Comparison of ENCODE assay signal across 8 mouse cellular contexts in the genomic region with DNA sequence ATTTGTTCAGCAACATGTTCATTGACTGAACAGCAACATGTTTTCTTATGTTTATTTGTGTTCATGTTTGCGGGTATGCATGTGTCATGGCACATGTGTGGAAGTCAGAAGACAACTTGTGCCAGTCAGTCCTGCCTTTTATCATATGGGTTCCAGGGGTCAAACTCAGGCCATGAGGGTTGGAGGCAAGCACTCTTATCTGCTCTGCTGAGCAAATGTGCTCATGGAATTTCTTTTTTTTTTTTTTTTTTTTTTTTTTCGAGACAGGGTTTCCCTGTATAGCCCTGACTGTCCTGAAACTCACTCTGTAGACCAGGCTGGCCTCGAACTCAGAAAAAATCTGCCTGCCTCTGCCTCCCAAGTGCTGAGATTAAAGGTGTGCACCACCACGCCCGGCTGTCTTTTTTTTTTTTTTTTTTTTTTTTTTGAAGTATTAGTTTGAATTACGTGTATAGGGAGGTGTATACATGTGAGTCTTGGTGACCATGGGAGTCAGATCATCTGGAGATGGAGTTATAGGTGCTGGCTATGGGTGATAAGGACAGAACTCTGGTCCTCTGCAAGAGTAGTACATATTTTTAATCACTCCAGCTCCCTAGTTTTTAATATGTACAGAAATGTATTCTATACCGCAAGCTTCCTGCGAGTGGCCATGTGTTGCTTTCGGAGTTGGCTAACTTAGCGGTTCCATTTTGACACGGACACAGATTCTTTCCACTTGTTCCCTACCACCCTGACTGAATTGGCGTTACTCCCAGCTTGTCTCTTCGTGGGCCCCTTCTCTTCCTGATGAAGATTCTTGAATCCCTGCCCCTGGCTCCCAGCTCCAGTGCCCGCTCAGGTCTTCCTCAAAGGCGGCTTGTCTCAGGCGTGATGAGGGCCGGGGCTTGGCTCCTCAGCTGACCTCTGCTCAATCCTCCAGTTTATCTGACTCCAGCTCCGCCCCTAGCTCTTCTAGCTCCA. TPM values are rescaled to one million over a fixed set of nuclear protein-coding genes. Genes with fewer than 3 reads are reported as not detected.
DNase-seq lines count a peak whose midpoint lies in the region; ATAC-seq and TF ChIP-seq lines count a peak whose summit lies in the region.

No protein-coding gene starts in this region.

- H3K79me2 ChIP-seq in CH12.LX (replicated peaks; ENCODE audit: control insufficient read depth, extremely low read depth, insufficient read depth, poor library complexity, severe bottlenecking) = no peaks in the 10 kb centered on the region

- peak overlapping the region; percentile 51; the same call in 1 of the 2 replicates for H3K4me2 ChIP-seq in CH12.LX (ENCODE audit: insufficient read depth, low read depth, poor library complexity, severe bottlenecking)
- H3K4me2 ChIP-seq in limb, embryonic 13.5 days (replicated peaks) = peak overlapping the region; percentile 59; the same call in 1 of the 2 replicates

- in situ Hi-C loops in CH12.LX (cut with MboI; ENCODE audit: low pct_ligation_motif_present, low pct_unique_long_range_greater_than_20kb, low sequenced_read_pairs) = loop anchor here (5.0 kb wide), 1 partner anchor 41 kb away; no protein-coding TSS in a partner anchor

- peaks cover 9 to 15% of the 10 kb centered on the region in 2 experiments for H3K4me1 ChIP-seq in CH12.LX (ENCODE audit: control insufficient read depth in 1 of 2, insufficient read depth in 2 of 2)
- peaks cover 8% of the 10 kb centered on the region; the same call in 1 of the 2 replicates for H3K4me1 ChIP-seq in limb, embryonic 13.5 days

- H3K27ac ChIP-seq in CH12.LX (ENCODE audit: insufficient read depth, low read depth) = no peak overlapping the region; the same call in 1 of the 2 replicates
- H3K27ac ChIP-seq in limb, embryonic 13.5 days = no peak overlapping the region

- H3K9me3 ChIP-seq in CH12.LX (replicated peaks; ENCODE audit: low read length) = no peaks in the 10 kb centered on the region
- no peaks in the 10 kb centered on the region for H3K9me3 ChIP-seq in limb, embryonic 13.5 days

- TF ChIP-seq CTCF in CH12.LX (conservative IDR thresholded peaks at IDR 0.05 in 1 of 2, IDR thresholded peaks at IDR 0.05 in 1 of 2; ENCODE audit: low read depth in 2 of 2, low read length in 2 of 2) = no peak

- dilution Hi-C loops in CH12.LX (cut with MboI; ENCODE audit: extremely low pct_ligation_motif_present, extremely low pct_unique_long_range_greater_than_20kb, low sequenced_read_pairs) = no loop called here

- peak; percentile 94 for DNase-seq in heart, adult 11 months
- no peak for DNase-seq in heart, adult 8-10 months (ENCODE audit: low spot score)
- DNase-seq in CH12.LX (ENCODE audit: extremely low read depth) = no peak
- DNase-seq in spleen, postnatal 4 days (ENCODE audit: low spot score in 2 of 2) = no peak
- DNase-seq in spleen, postnatal 14 days (ENCODE audit: low spot score in 2 of 2) = no peak
- no peak for DNase-seq in cerebellum, postnatal 36 days

- ATAC-seq in granulocyte monocyte progenitor cell, adult 5-6 weeks (replicated peaks; ENCODE audit: poor library complexity, severe bottlenecking) = 0 out of 2 replicates have a peak, but pooled peaks have one; percentile 7
- ATAC-seq in limb, embryonic 13.5 days (ENCODE audit: low FRiP score, low read depth) = no peak

- no peak for TF ChIP-seq POLR2A in CH12.LX (IDR thresholded peaks at IDR 0.05; ENCODE audit: low read depth, low read length)

- no peak overlapping the region for H3K9ac ChIP-seq in CH12.LX (ENCODE audit: insufficient read depth, low read depth)
- H3K9ac ChIP-seq in limb, embryonic 13.5 days = no peak overlapping the region

- no peaks in the 10 kb centered on the region for H3K27me3 ChIP-seq in CH12.LX (replicated peaks)
- no peaks in the 10 kb centered on the region for H3K27me3 ChIP-seq in limb, embryonic 13.5 days

- H3K4me3 ChIP-seq in CH12.LX (replicated peaks in 1 of 3; ENCODE audit: low read depth in 2 of 3, low read length in 2 of 3, poor library complexity in 1 of 3) = no peak overlapping the region
- H3K4me3 ChIP-seq in limb, embryonic 13.5 days = no peak overlapping the region

- WGBS in limb, embryonic 13.5 days = 80% methylated on average over 18 of the region's 18 CpGs

- TF ChIP-seq EP300 in CH12.LX (IDR thresholded peaks at IDR 0.05; ENCODE audit: low read length) = no peak

- no peak for TF ChIP-seq RAD21 in CH12.LX (IDR thresholded peaks at IDR 0.05; ENCODE audit: low read depth, low read length)

- H3K36me3 ChIP-seq in CH12.LX (replicated peaks in 1 of 2; ENCODE audit: control insufficient read depth in 1 of 2, insufficient read depth in 1 of 2, low read length in 1 of 2) = no peaks in the 10 kb centered on the region
- no peaks in the 10 kb centered on the region for H3K36me3 ChIP-seq in limb, embryonic 13.5 days

TF ChIP-seq in CH12.LX, 34 proteins besides CTCF, POLR2A, EP300 and RAD21:
- TF ChIP-seq ZNF384 (IDR thresholded peaks at IDR 0.05; ENCODE audit: low read depth, low read length) (peak; percentile 72), CHD1 (IDR thresholded peaks at IDR 0.05; ENCODE audit: low read depth, low read length) (no peak), MYC (IDR thresholded peaks at IDR 0.05; ENCODE audit: low read depth, low read length) (no peak)

RNA-seq across cellular contexts. Expression of a gene that starts 26.8 kb away (rescaled TPM):
- 100 to 1,000 TPM; 390 to 423 (median 413) TPM for total RNA-seq in heart, adult 8-10 months (2022)
- total RNA-seq in CH12.LX (2012; rRNA removed) (6.1 and 7.1 TPM in 2 replicates), CH12.LX (2014; rRNA removed) (24.2 and 25.2 TPM in 2 replicates)
- 13.8 and 16.1 TPM in 2 replicates for polyA plus RNA-seq in CH12.LX (2012; ENCODE audit: insufficient read length, low read depth)
- total RNA-seq in granulocyte monocyte progenitor cell, adult 5-6 weeks (2014; fragmentation: Nextera tagmentation) = 22.2 and 33.0 TPM in 2 replicates
- 23.1 and 27.1 TPM in 2 replicates for total RNA-seq in granulocyte monocyte progenitor cell, adult 5-6 weeks (2017)
- 184 and 187 TPM in 2 replicates for polyA plus RNA-seq in limb, embryonic 13.5 days (2015; fragmentation: Nextera tagmentation; extraction: Ambion mirVana)

RNA-seq across cellular contexts. Expression of a gene that starts 40.4 kb away (rescaled TPM):
- total RNA-seq in heart, adult 8-10 months (2022) = 10 to 100 TPM; 27.1 to 31.7 (median 29.0) TPM
- total RNA-seq in CH12.LX (2012; rRNA removed) (67.3 and 78.2 TPM in 2 replicates), CH12.LX (2014; rRNA removed) (155 and 158 TPM in 2 replicates)
- 80.8 and 85.8 TPM in 2 replicates for polyA plus RNA-seq in CH12.LX (2012; ENCODE audit: insufficient read length, low read depth)
- 47.8 and 71.6 TPM in 2 replicates for total RNA-seq in granulocyte monocyte progenitor cell, adult 5-6 weeks (2014; fragmentation: Nextera tagmentation)
- 77.0 and 77.2 TPM in 2 replicates for total RNA-seq in granulocyte monocyte progenitor cell, adult 5-6 weeks (2017)
- 194 and 208 TPM in 2 replicates for polyA plus RNA-seq in limb, embryonic 13.5 days (2015; fragmentation: Nextera tagmentation; extraction: Ambion mirVana)

Comparison
In these comparisons a context has a peak if more than half of its experiments do, and no peak if none do; other contexts are left out.
1. RNA of a gene that starts 26.8 kb away (total RNA-seq): 390 to 423 TPM in heart, adult 8-10 months; 6.1 to 25.2 TPM in CH12.LX and 22.2 to 33.0 TPM in granulocyte monocyte progenitor cell, adult 5-6 weeks; every median in the first group is over 10 times any median in the second.